Mouse (Mus musculus) forebrain, embryonic 11.5 days (tissue): ENCODE results near the gene Nrp2. TPM values are rescaled to one million over a fixed set of nuclear protein-coding genes. Genes with fewer than 3 reads are reported as not detected.

ENCODE experiments used
- ATAC-seq: fragments of 200-750 bp; cut with Nextera tagmentation; replicated peaks from 2 replicates; pipeline ENCODE4 v1.8.0; 2017; ENCODE audit warnings: moderate TSS enrichment; ENCODE audit not compliant: low FRiP score
- DNase-seq: peaks from one replicate; pipeline ENCODE4 v3.0.0-alpha.2; 2017; ENCODE audit warnings: low spot score
- H3K27ac ChIP-seq: fragments of 300-500 bp; sonication (generic); 2 replicates; pipeline ENCODE4 v1.5.1; 2014; ENCODE audit warnings: low read depth, low read length
- H3K27me3 ChIP-seq: fragments of 300-500 bp; sonication (generic); 2 replicates; pipeline ENCODE4 v1.6.1; 2014; ENCODE audit warnings: mild to moderate bottlenecking, low read length, mixed read lengths; ENCODE audit not compliant: control insufficient read depth, insufficient read depth
- H3K36me3 ChIP-seq: fragments of 300-500 bp; sonication (generic); 2 replicates; pipeline ENCODE4 v1.6.1; 2014; ENCODE audit warnings: mild to moderate bottlenecking, low read length, moderate library complexity, mixed read lengths; ENCODE audit not compliant: control insufficient read depth, insufficient read depth
- H3K4me1 ChIP-seq: fragments of 300-500 bp; sonication (generic); replicated peaks from 2 replicates; pipeline ENCODE4 v1.6.1; 2014; ENCODE audit warnings: low read length, mixed read lengths; ENCODE audit not compliant: control insufficient read depth, insufficient read depth
- H3K4me2 ChIP-seq: fragments of 300-500 bp; sonication (generic); 2 replicates; pipeline ENCODE4 v1.6.1; 2014; ENCODE audit warnings: low read depth, mild to moderate bottlenecking, low read length, moderate library complexity, mixed read lengths; ENCODE audit not compliant: severe bottlenecking
- H3K4me3 ChIP-seq: fragments of 300-500 bp; sonication (generic); 2 replicates; pipeline ENCODE4 v1.5.1; 2014; ENCODE audit warnings: low read depth, low read length
- H3K9ac ChIP-seq: fragments of 300-500 bp; sonication (generic); 2 replicates; pipeline ENCODE4 v1.6.1; 2014; ENCODE audit warnings: low read length
- H3K9me3 ChIP-seq: fragments of 300-500 bp; sonication (generic); 2 replicates; pipeline ENCODE4 v1.6.1; 2016; ENCODE audit warnings: low read length, mixed read lengths; ENCODE audit not compliant: control insufficient read depth
- WGBS: fragments of 180-500 bp; shearing (Covaris S2); extraction: QIAGEN DNeasy Blood & Tissue Kit; methylation state at CpG from one replicate; pipeline ENCODE4 v1.1.7; 2014; 5-methylcytosine and 5-hydroxymethylcytosine counted together
- polyA plus RNA-seq: library from polyadenylated mRNA; unstranded; fragments of >200 nt; fragmentation: Nextera tagmentation; extraction: Ambion mirVana; gene quantifications from 2 replicates; pipeline ENCODE4 v1.2.1, GENCODE M21; 2014

Nrp2 gene
- polyA plus RNA-seq, 1 experiment from 2014 or later: 20.7 TPM

DNA sequence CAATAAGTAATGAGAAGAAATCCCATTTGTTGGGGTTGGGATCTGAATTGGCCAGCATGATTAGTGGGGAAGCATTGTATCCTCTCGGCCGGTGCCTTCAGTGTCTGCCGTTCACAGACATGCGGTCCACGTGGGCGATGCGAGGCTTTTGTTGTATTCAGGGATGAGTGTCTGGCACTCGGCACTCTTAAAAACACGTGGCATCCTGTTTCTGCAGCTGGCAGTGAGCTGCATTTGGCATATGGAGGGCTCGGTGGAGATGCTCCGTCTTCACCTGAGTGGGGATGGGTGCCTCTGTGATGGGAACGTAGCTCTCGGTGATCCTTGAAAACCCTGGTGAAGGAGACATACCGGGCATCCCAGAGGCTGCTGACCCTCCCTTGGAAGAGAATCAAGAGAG lies 46.6 kb downstream of the Nrp2 start:
- Histone ChIP-seq H3K4me3 (no peak overlapping the region), H3K9me3 (no peaks in the 10 kb centered on the region), H3K27me3 (no peaks in the 10 kb centered on the region), H3K4me2 (no peak overlapping the region), H3K4me1 (peaks cover 8% of the 10 kb centered on the region; the same call in 1 of the 2 replicates), H3K36me3 (no peaks in the 10 kb centered on the region), H3K9ac (no peak overlapping the region), H3K27ac (no peak overlapping the region)
- 61% methylated on average over 14 of the region's 14 CpGs for WGBS
- DNase-seq (no peak), ATAC-seq (no peak)

GRCm38 (mm10) chr1:62750408-62751008 lies 47.4 kb downstream of the Nrp2 start:
- no peaks in the 10 kb centered on the region for H3K9me3 ChIP-seq
- H3K9ac ChIP-seq: no peak overlapping the region
- peaks cover 8% of the 10 kb centered on the region; the same call in 1 of the 2 replicates for H3K4me1 ChIP-seq
- ATAC-seq: no peak
- 86% methylated on average over 5 of the region's 5 CpGs for WGBS
- H3K4me2 ChIP-seq: no peak overlapping the region
- DNase-seq: no peak
- H3K27me3 ChIP-seq: no peaks in the 10 kb centered on the region
- no peak overlapping the region for H3K27ac ChIP-seq
- H3K36me3 ChIP-seq: no peaks in the 10 kb centered on the region
- no peak overlapping the region for H3K4me3 ChIP-seq

GRCm38 (mm10) chr1:62751011-62752006 lies 48.2 kb downstream of the Nrp2 start:
- 54% methylated on average over 15 of the region's 15 CpGs for WGBS
- ATAC-seq (no peak), DNase-seq (peak; percentile 72)
- no peaks in the 10 kb centered on the region for H3K36me3 ChIP-seq
- no peak overlapping the region for H3K4me3 ChIP-seq
- no peaks in the 10 kb centered on the region for H3K9me3 ChIP-seq
- H3K27ac ChIP-seq: no peak overlapping the region
- H3K4me1 ChIP-seq: peaks cover 8% of the 10 kb centered on the region; the same call in 1 of the 2 replicates
- no peaks in the 10 kb centered on the region for H3K27me3 ChIP-seq
- 0 out of 2 replicates have a peak overlapping the region, but pooled peaks have one; percentile 11 for H3K4me2 ChIP-seq
- H3K9ac ChIP-seq: no peak overlapping the region

DNA sequence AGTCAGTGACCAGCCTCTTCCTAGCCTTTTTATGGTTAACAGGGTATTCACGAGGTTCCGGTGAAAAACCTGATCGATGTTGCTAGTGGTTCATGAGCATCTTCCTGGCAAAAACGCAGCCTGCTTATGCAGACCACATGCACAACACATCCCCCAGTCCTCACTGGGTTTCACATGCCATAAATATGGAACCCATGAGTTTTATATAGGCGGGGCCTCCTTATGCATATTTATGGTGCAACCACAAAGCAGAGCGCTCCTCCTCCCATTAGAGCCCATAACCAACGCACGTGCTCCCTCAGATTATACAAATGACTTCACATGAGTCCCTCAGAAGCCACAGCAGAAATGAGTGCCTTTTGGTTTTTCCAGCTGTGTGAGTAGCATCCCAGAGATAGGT lies 49.0 kb downstream of the Nrp2 start:
- WGBS: 86% methylated on average over 8 of the region's 8 CpGs
- ATAC-seq: no peak
- H3K27ac ChIP-seq: no peak overlapping the region
- H3K9me3 ChIP-seq: no peaks in the 10 kb centered on the region
- H3K36me3 ChIP-seq: no peaks in the 10 kb centered on the region
- H3K4me3 ChIP-seq: no peak overlapping the region
- no peak for DNase-seq
- H3K27me3 ChIP-seq: no peaks in the 10 kb centered on the region
- no peak overlapping the region for H3K4me2 ChIP-seq
- H3K9ac ChIP-seq: no peak overlapping the region
- peaks cover 8% of the 10 kb centered on the region; the same call in 1 of the 2 replicates for H3K4me1 ChIP-seq

GRCm38 (mm10) chr1:62752661-62753333 lies 49.7 kb downstream of the Nrp2 start:
- no peak overlapping the region for H3K27ac ChIP-seq
- no peaks in the 10 kb centered on the region for H3K36me3 ChIP-seq
- 67% methylated on average over 7 of the region's 7 CpGs for WGBS
- no peaks in the 10 kb centered on the region for H3K27me3 ChIP-seq
- no peaks in the 10 kb centered on the region for H3K9me3 ChIP-seq
- no peak overlapping the region for H3K4me3 ChIP-seq
- no peak overlapping the region for H3K4me2 ChIP-seq
- DNase-seq (no peak), ATAC-seq (no peak)
- no peak overlapping the region for H3K9ac ChIP-seq
- peaks cover 8% of the 10 kb centered on the region; the same call in 1 of the 2 replicates for H3K4me1 ChIP-seq

GRCm38 (mm10) chr1:62754066-62754835 lies 51.2 kb downstream of the Nrp2 start:
- Histone ChIP-seq H3K9ac (no peak overlapping the region), H3K27ac (no peak overlapping the region), H3K4me2 (no peak overlapping the region), H3K4me1 (peaks cover 8% of the 10 kb centered on the region; the same call in 1 of the 2 replicates), H3K36me3 (no peaks in the 10 kb centered on the region), H3K9me3 (no peaks in the 10 kb centered on the region), H3K27me3 (no peaks in the 10 kb centered on the region), H3K4me3 (no peak overlapping the region)
- WGBS: 55% methylated on average over 8 of the region's 8 CpGs
- ATAC-seq (no peak), DNase-seq (no peak)

GRCm38 (mm10) chr1:62760086-62760485 lies 57.0 kb downstream of the Nrp2 start:
- Histone ChIP-seq H3K9me3 (no peaks in the 10 kb centered on the region), H3K9ac (no peak overlapping the region), H3K4me1 (no peaks in the 10 kb centered on the region), H3K36me3 (no peaks in the 10 kb centered on the region), H3K4me3 (no peak overlapping the region), H3K4me2 (no peak overlapping the region), H3K27me3 (no peaks in the 10 kb centered on the region), H3K27ac (no peak overlapping the region)
- no peak for ATAC-seq
- DNase-seq: no peak
- WGBS: 75% methylated on average over 5 of the region's 5 CpGs

DNA sequence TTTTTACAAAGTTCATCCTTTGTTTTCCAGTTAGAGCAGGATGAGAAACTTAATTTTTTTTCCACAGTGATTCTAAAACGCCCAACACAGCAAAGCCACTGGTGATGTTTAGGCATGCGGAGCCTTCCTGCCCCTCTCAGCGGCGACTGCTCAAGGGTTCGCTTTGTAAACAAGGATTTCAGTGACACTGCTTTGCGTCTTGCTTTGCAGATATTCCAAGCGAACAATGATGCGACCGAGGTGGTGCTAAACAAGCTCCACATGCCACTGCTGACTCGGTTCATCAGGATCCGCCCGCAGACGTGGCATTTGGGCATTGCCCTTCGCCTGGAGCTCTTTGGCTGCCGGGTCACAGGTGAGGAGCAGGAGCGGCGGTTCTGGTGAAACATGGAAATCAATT lies 57.5 kb downstream of the Nrp2 start:
- Histone ChIP-seq H3K4me1 (no peaks in the 10 kb centered on the region), H3K27me3 (no peaks in the 10 kb centered on the region), H3K9ac (no peak overlapping the region), H3K27ac (no peak overlapping the region), H3K4me3 (no peak overlapping the region), H3K36me3 (no peaks in the 10 kb centered on the region), H3K4me2 (no peak overlapping the region), H3K9me3 (no peaks in the 10 kb centered on the region)
- WGBS: 83% methylated on average over 17 of the region's 17 CpGs
- no peak for ATAC-seq
- no peak for DNase-seq
